Mouse (Mus musculus) MEL (cell line): ENCODE measurements around the gene Skap2. TPM values are rescaled to one million over a fixed set of nuclear protein-coding genes. Genes with fewer than 3 reads are reported as not detected.
A peak's percentile ranks its signal among the peaks of the same experiment; 100 is the strongest.

Source experiments
- DNase-seq: peaks from one replicate; pipeline ENCODE4 v3.0.0; 2011; ENCODE audit warnings: low read depth, low spot score
- H3K27ac ChIP-seq: 2 replicates; pipeline ENCODE4 v1.5.1; 2012; ENCODE audit warnings: low read depth, mild to moderate bottlenecking, control low read depth, low read length, moderate library complexity; ENCODE audit not compliant: control insufficient read depth
- H3K27me3 ChIP-seq, 2 experiments: fragments of 150-350 bp in 1 of 2; sonication (generic) in 1 of 2; 2 replicates each; pipeline ENCODE4 v1.6.1; 2012; ENCODE audit warnings: low read length in 2 of 2, mild to moderate bottlenecking in 2 of 2, improper control_type of control experiment in 1 of 2, moderate library complexity in 1 of 2; ENCODE audit not compliant: insufficient read depth in 2 of 2, control insufficient read depth in 1 of 2
- H3K36me3 ChIP-seq, 2 experiments: 2 replicates each; pipeline ENCODE4 v1.6.1; 2012 to 2014; ENCODE audit warnings: low read length in 2 of 2, improper control_type of control experiment in 1 of 2, inconsistent platforms in 1 of 2, mild to moderate bottlenecking in 1 of 2; ENCODE audit not compliant: insufficient read depth in 2 of 2, control insufficient read depth in 1 of 2
- H3K4me1 ChIP-seq, 2 experiments: fragments of 150-350 bp in 1 of 2; sonication (generic) in 1 of 2; 2 replicates each; pipeline ENCODE4 v1.6.1; 2012; ENCODE audit warnings: low read length in 2 of 2, improper control_type of control experiment in 1 of 2, mild to moderate bottlenecking in 1 of 2; ENCODE audit not compliant: insufficient read depth in 2 of 2, control insufficient read depth in 1 of 2
- H3K4me3 ChIP-seq, 2 experiments: fragments of 150-350 bp in 1 of 2; sonication (generic) in 1 of 2; 2 replicates each; pipeline ENCODE4 v1.5.1; 2012; ENCODE audit warnings: low read depth in 2 of 2, low read length in 2 of 2, mild to moderate bottlenecking in 2 of 2, moderate library complexity in 2 of 2, control low read depth in 1 of 2, improper control_type of control experiment in 1 of 2; ENCODE audit not compliant: control insufficient read depth in 1 of 2, insufficient read depth in 1 of 2
- H3K79me2 ChIP-seq: 2 replicates; pipeline ENCODE4 v1.6.1; 2012; ENCODE audit warnings: mild to moderate bottlenecking, low read length, moderate library complexity; ENCODE audit not compliant: control insufficient read depth, poor library complexity, insufficient read depth
- H3K9ac ChIP-seq: 2 replicates; pipeline ENCODE4 v1.6.1; 2012; ENCODE audit warnings: low read depth, mild to moderate bottlenecking, control low read depth, low read length, moderate library complexity; ENCODE audit not compliant: control insufficient read depth, poor library complexity, severe bottlenecking
- H3K9me3 ChIP-seq: fragments of 150-350 bp; sonication (generic); replicated peaks from 2 replicates; pipeline ENCODE4 v1.6.1; 2012; ENCODE audit warnings: mild to moderate bottlenecking, low read length, improper control_type of control experiment, moderate library complexity; ENCODE audit not compliant: insufficient read depth
- CHD1 ChIP-seq: IDR thresholded peaks from 2 replicates; pipeline ENCODE4 v1.6.1; 2012; ENCODE audit warnings: low read depth, mild to moderate bottlenecking, inconsistent platforms, low read length, improper control_type of control experiment
- CHD2 ChIP-seq: IDR thresholded peaks from 2 replicates; pipeline ENCODE4 v1.6.1; 2011; ENCODE audit warnings: low read length, improper control_type of control experiment
- ELF1 ChIP-seq: IDR thresholded peaks from 2 replicates; pipeline ENCODE4 v1.6.1; 2014; ENCODE audit warnings: low read depth, mild to moderate bottlenecking, inconsistent platforms, low read length, improper control_type of control experiment, moderate library complexity
- EP300 ChIP-seq, 2 experiments: IDR thresholded peaks; 2 replicates each; pipeline ENCODE4 v1.6.1; 2011; ENCODE audit warnings: improper control_type of control experiment in 2 of 2, low read length in 2 of 2, low read depth in 1 of 2, mild to moderate bottlenecking in 1 of 2
- ETS1 ChIP-seq: IDR thresholded peaks from 2 replicates; pipeline ENCODE4 v1.6.1; 2012; ENCODE audit warnings: low read depth, mild to moderate bottlenecking, inconsistent platforms, low read length, improper control_type of control experiment, moderate library complexity
- GABPA ChIP-seq: IDR thresholded peaks from 2 replicates; pipeline ENCODE4 v1.6.1; 2012; ENCODE audit warnings: low read depth, mild to moderate bottlenecking, inconsistent platforms, low read length, improper control_type of control experiment, moderate library complexity
- MAZ ChIP-seq: IDR thresholded peaks from 2 replicates; pipeline ENCODE4 v1.6.1; 2012; ENCODE audit warnings: low read depth, mild to moderate bottlenecking, inconsistent platforms, low read length, improper control_type of control experiment
- MXI1 ChIP-seq: IDR thresholded peaks from 2 replicates; pipeline ENCODE4 v1.6.1; 2011; ENCODE audit warnings: mild to moderate bottlenecking, low read depth, low read length, improper control_type of control experiment
- MYC ChIP-seq: IDR thresholded peaks from 2 replicates; pipeline ENCODE4 v1.6.1; 2011; ENCODE audit warnings: low read depth, mild to moderate bottlenecking, low read length, improper control_type of control experiment, moderate library complexity
- POLR2AphosphoS2 ChIP-seq: IDR thresholded peaks from 2 replicates; pipeline ENCODE4 v1.6.1; 2011; ENCODE audit warnings: low read length, improper control_type of control experiment
- POLR2AphosphoS5 ChIP-seq: IDR thresholded peaks from 2 replicates; pipeline ENCODE4 v1.6.1; 2012; ENCODE audit warnings: low read depth, borderline replicate concordance, mild to moderate bottlenecking, inconsistent platforms, low read length, moderate library complexity, mixed read lengths
- SMC3 ChIP-seq: IDR thresholded peaks from 2 replicates; pipeline ENCODE4 v1.6.1; 2011; ENCODE audit warnings: low read depth, low read length, improper control_type of control experiment
- TAL1 ChIP-seq: IDR thresholded peaks from 2 replicates; pipeline ENCODE4 v1.6.1; 2012; ENCODE audit warnings: mild to moderate bottlenecking, inconsistent platforms, low read length, moderate library complexity, mixed read lengths
- TCF12 ChIP-seq: IDR thresholded peaks from 2 replicates; pipeline ENCODE4 v1.6.1; 2014; ENCODE audit warnings: low read depth, mild to moderate bottlenecking, inconsistent platforms, low read length, improper control_type of control experiment, moderate library complexity
- polyA plus RNA-seq, 2 experiments: library from polyadenylated mRNA; stranded (reverse) in 1 of 2; unstranded in 1 of 2; fragments of >175 nt in 1 of 2; fragments of >200 nt in 1 of 2; gene quantifications; 2 replicates each; pipeline versions ENCODE4 v1.2.1 to v1.2.4; 2012; ENCODE audit warnings: low replicate concordance in 2 of 2, low read depth in 1 of 2; ENCODE audit not compliant: insufficient read length in 2 of 2, insufficient read depth in 1 of 2, missing spikeins in 1 of 2
- total RNA-seq: library from RNA; depleted of rRNA; stranded (reverse); fragments of 300-350 nt; gene quantifications from 2 replicates; pipeline ENCODE4 v1.2.3, GENCODE M21; 2012

Skap2 gene
- total and polyA plus RNA-seq, 3 experiments, result 17.8 to 31.3 TPM; not detected in 1

- no peaks in the 10 kb centered on the region for H3K27me3 ChIP-seq
- H3K79me2 ChIP-seq, result no peaks in the 10 kb centered on the region
- TF ChIP-seq TCF12, result no peak
- no peak overlapping the region for H3K9ac ChIP-seq
- H3K4me1 ChIP-seq, result peaks cover 0 to 5% of the 10 kb centered on the region in 2 experiments; a peak in 2 of 4 replicates
- H3K9me3 ChIP-seq, result no peaks in the 10 kb centered on the region
- H3K4me3 ChIP-seq, result no peak overlapping the region
- H3K27ac ChIP-seq, result no peak overlapping the region
- peak; percentile 17 for DNase-seq
- H3K36me3 ChIP-seq, result peaks cover 0 to 2% of the 10 kb centered on the region in 2 experiments; a peak in 1 of 4 replicates
These were observed 78.4 kb downstream of the Skap2 start for GRCm38 (mm10) chr6:51933998-51934397.

GRCm38 (mm10) chr6:51933034-51933611 is 79.2 kb downstream of the Skap2 start:
- Histone ChIP-seq H3K27ac (no peak overlapping the region), H3K4me3 (no peak overlapping the region), H3K27me3 (no peaks in the 10 kb centered on the region), H3K4me1 (peaks cover 0 to 5% of the 10 kb centered on the region in 2 experiments; a peak in 2 of 4 replicates), H3K9me3 (no peaks in the 10 kb centered on the region), H3K9ac (no peak overlapping the region), H3K36me3 (peaks cover 0 to 2% of the 10 kb centered on the region in 2 experiments; a peak in 1 of 4 replicates), H3K79me2 (no peaks in the 10 kb centered on the region)
- DNase-seq, result no peak
- TF ChIP-seq EP300 (IDR thresholded peaks at IDR 0.05; ENCODE audit: low read depth in 1 of 2, low read length in 2 of 2) (no peak), CHD1 (no peak)

- no peaks in the 10 kb centered on the region for H3K79me2 ChIP-seq
- H3K9me3 ChIP-seq, result no peaks in the 10 kb centered on the region
- H3K4me1 ChIP-seq, result no peaks in the 10 kb centered on the region
- H3K9ac ChIP-seq, result no peak overlapping the region
- H3K27ac ChIP-seq, result no peak overlapping the region
- no peak for DNase-seq
- no peak for TF ChIP-seq POLR2AphosphoS2
- TF ChIP-seq TAL1, result no peak
- no peak for TF ChIP-seq CHD2
- H3K27me3 ChIP-seq, result no peaks in the 10 kb centered on the region
- no peak overlapping the region for H3K4me3 ChIP-seq
- no peaks in the 10 kb centered on the region; a peak in 1 of 4 replicates for H3K36me3 ChIP-seq
These were observed 85.2 kb downstream of the Skap2 start for GRCm38 (mm10) chr6:51927101-51927500.

- no peak for DNase-seq
- H3K79me2 ChIP-seq, result no peaks in the 10 kb centered on the region
- TF ChIP-seq GABPA (no peak), MXI1 (no peak), ELF1 (no peak), MAZ (no peak), POLR2AphosphoS5 (no peak), TAL1 (no peak), EP300 (IDR thresholded peaks at IDR 0.05; ENCODE audit: low read depth in 1 of 2, low read length in 2 of 2) (no peak), ETS1 (no peak), SMC3 (no peak), MYC (no peak)
- TF ChIP-seq, all 39 proteins: peak for 0
- no peaks in the 10 kb centered on the region for H3K4me1 ChIP-seq
- no peak overlapping the region for H3K27ac ChIP-seq
- no peaks in the 10 kb centered on the region for H3K9me3 ChIP-seq
- no peaks in the 10 kb centered on the region for H3K27me3 ChIP-seq
- no peaks in the 10 kb centered on the region; a peak in 1 of 4 replicates for H3K36me3 ChIP-seq
- H3K9ac ChIP-seq, result no peak overlapping the region
- no peak overlapping the region for H3K4me3 ChIP-seq
These were observed 90.5 kb downstream of the Skap2 start for GRCm38 (mm10) chr6:51921831-51922230.
